Mouse (Mus musculus): ENCODE results near the gene Emx1.
"Not testable (repeated sequence)": the region's sequence is repeated elsewhere in the genome, so short reads cannot be mapped to it uniquely, and the experiment has no call there.

Gene Emx1

GRCm38 (mm10) chr6:85187340-85188211, at the start of gene Emx1:
Emx1 (plus strand) TSS chr6:85187438.
- no peak for DNase-seq

GRCm38 (mm10) chr6:85139534-85139933, 47.7 kb upstream of the Emx1 start:
- DNase-seq, result no peak

GRCm38 (mm10) chr6:85141013-85141412, 46.2 kb upstream of the Emx1 start:
- peak; percentile 59 for DNase-seq

- DNase-seq, result no peak
Measured at GRCm38 (mm10) chr6:85144466-85144865, 42.8 kb upstream of the Emx1 start.

GRCm38 (mm10) chr6:85147636-85148035, 39.6 kb upstream of the Emx1 start:
- no peak for DNase-seq

GRCm38 (mm10) chr6:85150386-85150785, 36.9 kb upstream of the Emx1 start:
- DNase-seq, result no peak

GRCm38 (mm10) chr6:85153970-85154540, 33.2 kb upstream of the Emx1 start:
- peak; percentile 71 for DNase-seq

GRCm38 (mm10) chr6:85154861-85155528, 32.2 kb upstream of the Emx1 start:
- peak; percentile 26 for DNase-seq

GRCm38 (mm10) chr6:85156551-85156950, 30.7 kb upstream of the Emx1 start:
- not testable (repeated sequence) for DNase-seq

- not testable (repeated sequence) for DNase-seq
Measured at GRCm38 (mm10) chr6:85158040-85158804, 29.0 kb upstream of the Emx1 start.

- peak; percentile 45 for DNase-seq
Measured at GRCm38 (mm10) chr6:85159092-85159760, 28.0 kb upstream of the Emx1 start.

GRCm38 (mm10) chr6:85160201-85160923, 26.9 kb upstream of the Emx1 start:
- peak; percentile 67 for DNase-seq

- DNase-seq, result no peak
Measured at GRCm38 (mm10) chr6:85165440-85165921, 21.8 kb upstream of the Emx1 start.

GRCm38 (mm10) chr6:85179569-85179968, 7.7 kb upstream of the Emx1 start:
- DNase-seq, result no peak

GRCm38 (mm10) chr6:85180036-85180435, 7.2 kb upstream of the Emx1 start:
- DNase-seq, result no peak

GRCm38 (mm10) chr6:85183951-85184350, 3.3 kb upstream of the Emx1 start:
- no peak for DNase-seq

- DNase-seq, result no peak
Measured at GRCm38 (mm10) chr6:85186033-85186743, 1.1 kb upstream of the Emx1 start.

- DNase-seq, result no peak
Measured at GRCm38 (mm10) chr6:85186744-85187059, 536 bp upstream of the Emx1 start.

- no peak for DNase-seq
Measured at GRCm38 (mm10) chr6:85188256-85189110, 1.2 kb downstream of the Emx1 start.

- no peak for DNase-seq
Measured at GRCm38 (mm10) chr6:85189361-85189760, 2.1 kb downstream of the Emx1 start.
